Mouse (Mus musculus) stomach, postnatal 0 days (tissue): Measurements from ENCODE around the gene Gm9936. TPM values are rescaled to one million over a fixed set of nuclear protein-coding genes. Genes with fewer than 3 reads are reported as not detected.
"Not testable (repeated sequence)": the region's sequence is repeated elsewhere in the genome, so short reads cannot be mapped to it uniquely, and the experiment has no call there.

ENCODE experiments used
- ATAC-seq: fragments of 200-750 bp; cut with Nextera tagmentation; 2 replicates; pipeline ENCODE4 v1.8.0; 2017; ENCODE audit not compliant: low FRiP score, low TSS enrichment
- DNase-seq: peaks from one replicate; pipeline ENCODE4 v3.0.0-alpha.2; 2016; ENCODE audit warnings: low spot score
- H3K27ac ChIP-seq: fragments of 300-500 bp; sonication (generic); replicated peaks from 2 replicates; pipeline ENCODE4 v1.5.1; 2014; ENCODE audit warnings: mild to moderate bottlenecking, control low read depth
- H3K27me3 ChIP-seq: fragments of 300-500 bp; sonication (generic); 2 replicates; pipeline ENCODE4 v1.6.1; 2014; ENCODE audit warnings: low read length; ENCODE audit not compliant: control insufficient read depth, insufficient read depth
- H3K36me3 ChIP-seq: fragments of 300-500 bp; sonication (generic); 2 replicates; pipeline ENCODE4 v1.6.1; 2014; ENCODE audit warnings: low read length, mixed read lengths; ENCODE audit not compliant: control insufficient read depth, insufficient read depth
- H3K4me1 ChIP-seq: fragments of 300-500 bp; sonication (generic); replicated peaks from 2 replicates; pipeline ENCODE4 v1.6.1; 2014; ENCODE audit warnings: antibody characterized with exemption; ENCODE audit not compliant: control insufficient read depth, insufficient read depth
- H3K4me2 ChIP-seq: fragments of 300-500 bp; sonication (generic); replicated peaks from 2 replicates; pipeline ENCODE4 v1.6.1; 2014; ENCODE audit warnings: low read depth, mild to moderate bottlenecking, control low read depth, moderate library complexity
- H3K4me3 ChIP-seq: fragments of 300-500 bp; sonication (generic); 2 replicates; pipeline ENCODE4 v1.5.1; 2014; ENCODE audit warnings: low read depth, low read length, control low read depth
- H3K9ac ChIP-seq: fragments of 300-500 bp; sonication (generic); 2 replicates; pipeline ENCODE4 v1.6.1; 2014; ENCODE audit warnings: mild to moderate bottlenecking, low read length, control low read depth, mixed read lengths
- H3K9me3 ChIP-seq: fragments of 300-500 bp; sonication (generic); 2 replicates; pipeline ENCODE4 v1.6.1; 2016; ENCODE audit warnings: low read length; ENCODE audit not compliant: control insufficient read depth
- CTCF ChIP-seq: IDR thresholded peaks from 2 replicates; pipeline ENCODE4 v1.5.1; 2016; ENCODE audit warnings: antibody characterized with exemption, low read depth, mild to moderate bottlenecking, moderate library complexity
- EP300 ChIP-seq: optimal IDR thresholded peaks from 2 replicates; pipeline ENCODE3; 2016; ENCODE audit warnings: antibody characterized with exemption
- WGBS: fragments of 180-500 bp; shearing (Covaris S2); extraction: QIAGEN DNeasy Blood & Tissue Kit; methylation state at CpG from one replicate; pipeline ENCODE4 v1.1.7; 2014; 5-methylcytosine and 5-hydroxymethylcytosine counted together
- polyA plus RNA-seq: library from polyadenylated mRNA; unstranded; fragments of >200 nt; fragmentation: Nextera tagmentation; extraction: Ambion mirVana; gene quantifications from 2 replicates; pipeline ENCODE4 v1.2.1, GENCODE M21; 2015

Gm9936 gene
- polyA plus RNA-seq, 1 experiment from 2014 or later: 0.15 TPM

GRCm38 (mm10) chr5:114888995-114889394 lies 30.5 kb upstream of the Gm9936 start:
- no peak for ATAC-seq
- Histone ChIP-seq H3K4me2 (no peak overlapping the region), H3K9me3 (no peaks in the 10 kb centered on the region), H3K4me1 (no peaks in the 10 kb centered on the region), H3K36me3 (no peaks in the 10 kb centered on the region), H3K4me3 (no peak overlapping the region), H3K27ac (no peak overlapping the region), H3K27me3 (no peaks in the 10 kb centered on the region), H3K9ac (no peak overlapping the region)
- no peak for DNase-seq
- TF ChIP-seq EP300 (no peak), CTCF (no peak)
- 80% methylated on average over 2 of the region's 2 CpGs for WGBS

GRCm38 (mm10) chr5:114886801-114887200 lies 28.3 kb upstream of the Gm9936 start:
- no peak for TF ChIP-seq EP300
- no peak for TF ChIP-seq CTCF
- H3K9me3 ChIP-seq: no peaks in the 10 kb centered on the region
- H3K4me3 ChIP-seq: no peak overlapping the region
- no peaks in the 10 kb centered on the region for H3K27me3 ChIP-seq
- no peak overlapping the region for H3K9ac ChIP-seq
- H3K4me1 ChIP-seq: no peaks in the 10 kb centered on the region
- H3K36me3 ChIP-seq: no peaks in the 10 kb centered on the region
- ATAC-seq: peak; percentile 85
- H3K27ac ChIP-seq: peak overlapping the region; percentile 59; the same call in 1 of the 2 replicates
- DNase-seq: peak; percentile 71
- H3K4me2 ChIP-seq: no peak overlapping the region
- WGBS: 63% methylated on average over 6 of the region's 6 CpGs

GRCm38 (mm10) chr5:114883022-114883421 lies 24.5 kb upstream of the Gm9936 start:
- no peaks in the 10 kb centered on the region for H3K9me3 ChIP-seq
- DNase-seq (no peak), ATAC-seq (no peak)
- H3K4me1 ChIP-seq: no peaks in the 10 kb centered on the region
- no peak overlapping the region for H3K27ac ChIP-seq
- no peak overlapping the region for H3K4me3 ChIP-seq
- TF ChIP-seq EP300: no peak
- no peak for TF ChIP-seq CTCF
- H3K4me2 ChIP-seq: no peak overlapping the region
- no peaks in the 10 kb centered on the region for H3K36me3 ChIP-seq
- H3K27me3 ChIP-seq: no peaks in the 10 kb centered on the region
- 89% methylated on average over 11 of the region's 11 CpGs for WGBS
- no peak overlapping the region for H3K9ac ChIP-seq

- H3K9me3 ChIP-seq, H3K36me3 ChIP-seq, H3K9ac ChIP-seq, H3K27me3 ChIP-seq, DNase-seq, ATAC-seq, H3K4me1 ChIP-seq, H3K4me3 ChIP-seq, H3K27ac ChIP-seq, H3K4me2 ChIP-seq: not testable (repeated sequence)
- 91% methylated on average over 6 of the region's 7 CpGs for WGBS
Observed at GRCm38 (mm10) chr5:114882319-114882718, 23.8 kb upstream of the Gm9936 start.

GRCm38 (mm10) chr5:114879399-114879798 lies 20.9 kb upstream of the Gm9936 start:
- H3K4me1 ChIP-seq: no peaks in the 10 kb centered on the region
- WGBS: 35% methylated on average over 12 of the region's 13 CpGs
- H3K4me3 ChIP-seq: no peak overlapping the region
- H3K9me3 ChIP-seq: no peaks in the 10 kb centered on the region
- DNase-seq (no peak), ATAC-seq (no peak)
- H3K27ac ChIP-seq: no peak overlapping the region
- H3K36me3 ChIP-seq: no peaks in the 10 kb centered on the region
- H3K9ac ChIP-seq: no peak overlapping the region
- TF ChIP-seq EP300: no peak
- TF ChIP-seq CTCF: no peak
- H3K27me3 ChIP-seq: no peaks in the 10 kb centered on the region
- no peak overlapping the region for H3K4me2 ChIP-seq

GRCm38 (mm10) chr5:114877487-114877886 lies 19.0 kb upstream of the Gm9936 start:
- no peaks in the 10 kb centered on the region for H3K36me3 ChIP-seq
- H3K4me3 ChIP-seq: no peak overlapping the region
- 59% methylated on average over 7 of the region's 7 CpGs for WGBS
- ATAC-seq (no peak), DNase-seq (no peak)
- H3K9ac ChIP-seq: no peak overlapping the region
- H3K4me1 ChIP-seq: no peaks in the 10 kb centered on the region
- H3K27me3 ChIP-seq: no peaks in the 10 kb centered on the region
- no peak overlapping the region for H3K27ac ChIP-seq
- H3K4me2 ChIP-seq: no peak overlapping the region
- TF ChIP-seq CTCF: no peak
- TF ChIP-seq EP300: no peak
- no peaks in the 10 kb centered on the region for H3K9me3 ChIP-seq
